Mouse (Mus musculus) yolk sac, embryonic 10.5 days (tissue): Measurements from ENCODE around the gene Slc15a3.
A peak's percentile ranks its signal among the peaks of the same experiment; 100 is the strongest.

Experiments
- DNase-seq: peaks from one replicate; pipeline ENCODE4 v3.0.0-alpha.2; 2017; ENCODE audit warnings: low spot score

Gene Slc15a3

GRCm38 (mm10) chr19:10869886-10870527 is 30.5 kb downstream of the Slc15a3 start, which contains the start of gene Tmem132a:
Tmem132a (minus strand) TSS chr19:10869940.
- no peak for DNase-seq

GRCm38 (mm10) chr19:10870676-10871075 is 31.1 kb downstream of the Slc15a3 start:
- no peak for DNase-seq

DNA sequence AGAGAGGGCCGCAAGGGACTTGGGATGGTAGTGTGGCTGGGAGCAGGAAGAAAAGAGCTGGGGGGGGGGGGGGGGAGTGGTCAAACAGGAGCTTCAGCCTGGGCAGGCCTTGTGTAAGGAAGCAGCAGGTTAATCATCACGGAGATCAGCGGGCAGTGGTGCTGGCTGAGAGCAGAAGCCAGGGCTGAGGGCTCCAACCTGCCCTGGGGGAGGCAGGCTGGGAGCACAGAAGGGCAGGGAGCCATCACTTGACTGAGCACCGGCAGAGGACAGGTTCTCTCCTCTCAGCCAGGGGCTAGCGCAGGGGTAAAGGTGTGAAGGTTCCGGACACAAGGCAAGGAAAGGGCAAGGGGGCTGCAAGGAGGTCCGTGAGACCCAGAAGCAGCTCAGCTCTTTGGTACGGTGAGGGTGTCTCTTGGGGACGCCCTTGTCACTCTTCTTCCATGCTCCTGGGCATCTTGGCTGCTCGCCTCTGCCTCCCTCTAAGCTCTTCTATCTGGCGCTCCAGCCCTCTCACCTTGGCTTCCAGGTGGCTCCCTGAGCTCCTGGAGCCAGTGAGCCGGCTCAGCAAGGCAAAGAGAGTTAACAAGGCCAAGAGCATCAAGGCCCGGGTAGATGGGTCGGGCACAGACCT is 31.9 kb downstream of the Slc15a3 start:
- DNase-seq: no peak

GRCm38 (mm10) chr19:10878201-10878837 is 38.8 kb downstream of the Slc15a3 start:
- DNase-seq: no peak

DNA sequence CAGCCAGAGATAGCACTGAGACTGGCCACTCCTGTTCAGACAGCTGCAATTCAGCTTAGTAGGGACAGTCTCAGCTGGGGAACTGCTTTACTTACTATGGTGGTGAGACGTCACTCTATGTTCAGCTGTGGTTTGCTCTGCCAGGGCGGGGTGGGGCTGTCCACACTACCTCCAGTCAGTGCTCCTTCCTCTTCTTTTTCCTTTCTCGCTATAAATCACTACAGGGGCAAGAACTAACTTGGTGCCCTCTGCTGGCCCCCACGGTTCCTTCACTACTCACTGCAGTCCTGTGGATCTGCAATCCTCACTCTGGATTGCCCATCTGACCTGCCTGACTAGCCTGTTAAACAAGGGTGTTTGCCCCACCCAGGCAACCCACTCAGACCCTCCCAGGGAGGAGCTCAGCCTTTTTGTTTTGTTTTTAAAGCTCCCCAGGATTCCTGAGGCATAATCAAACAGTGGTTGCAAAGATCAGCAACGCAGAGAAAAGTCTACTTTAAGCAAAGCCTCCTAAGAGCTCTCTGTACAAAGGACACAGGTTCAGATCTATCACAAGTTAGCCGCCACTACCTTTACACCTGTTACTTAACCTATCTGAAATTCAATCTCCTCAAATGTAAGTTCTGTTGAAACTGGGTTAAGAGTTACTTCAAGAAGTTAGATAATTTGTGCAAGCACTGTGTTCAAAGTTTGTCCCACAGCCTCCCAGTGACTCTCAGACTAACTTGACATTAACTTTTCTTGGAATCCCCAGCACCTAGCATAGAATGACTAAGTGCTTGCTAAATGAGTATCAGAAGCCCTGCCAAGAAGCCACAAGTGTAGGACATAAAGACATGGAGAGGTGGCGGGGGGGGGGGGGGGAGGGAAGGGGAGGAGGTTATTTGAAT is 40.8 kb downstream of the Slc15a3 start:
- DNase-seq: peak; percentile 46

GRCm38 (mm10) chr19:10880975-10881425 is 41.5 kb downstream of the Slc15a3 start:
- no peak for DNase-seq

- peak; percentile 96 for DNase-seq
Observed at GRCm38 (mm10) chr19:10881426-10882154, 42.1 kb downstream of the Slc15a3 start, which contains the start of gene Tmem109. Tmem109 (minus strand) TSS chr19:10882001.

GRCm38 (mm10) chr19:10892201-10892600 is 52.7 kb downstream of the Slc15a3 start:
- no peak for DNase-seq

DNA sequence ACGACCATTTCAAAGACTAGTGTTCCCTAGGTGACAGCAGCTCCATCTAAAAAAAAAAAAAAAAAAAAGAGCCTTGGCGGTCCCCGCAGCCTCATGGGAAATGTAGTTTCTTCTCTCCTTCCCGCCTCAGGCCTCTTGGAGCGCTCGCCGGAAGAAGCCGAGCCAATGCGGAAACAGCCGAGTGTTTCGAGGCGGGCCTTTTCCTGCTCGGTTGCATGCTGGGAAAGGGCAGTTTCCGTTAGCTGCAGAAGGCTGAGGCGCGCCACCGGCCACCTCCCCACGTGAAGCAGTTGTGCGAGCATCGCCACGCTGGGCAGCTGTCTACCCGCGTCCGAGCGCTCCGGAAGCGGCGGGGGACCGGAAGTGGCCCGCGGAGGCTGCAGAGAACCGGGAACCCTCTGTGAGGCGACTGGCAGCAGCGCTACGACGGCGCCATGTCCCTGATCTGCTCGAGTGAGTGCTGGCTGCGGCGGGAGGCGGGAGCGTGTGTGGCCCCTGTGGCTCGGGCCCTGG is 55.5 kb downstream of the Slc15a3 start, which contains the start of gene Prpf19:
Gene Prpf19 (plus strand): TSS at position 216 of the 513 bp plus-strand sequence.
- peak; percentile 97 for DNase-seq

DNA sequence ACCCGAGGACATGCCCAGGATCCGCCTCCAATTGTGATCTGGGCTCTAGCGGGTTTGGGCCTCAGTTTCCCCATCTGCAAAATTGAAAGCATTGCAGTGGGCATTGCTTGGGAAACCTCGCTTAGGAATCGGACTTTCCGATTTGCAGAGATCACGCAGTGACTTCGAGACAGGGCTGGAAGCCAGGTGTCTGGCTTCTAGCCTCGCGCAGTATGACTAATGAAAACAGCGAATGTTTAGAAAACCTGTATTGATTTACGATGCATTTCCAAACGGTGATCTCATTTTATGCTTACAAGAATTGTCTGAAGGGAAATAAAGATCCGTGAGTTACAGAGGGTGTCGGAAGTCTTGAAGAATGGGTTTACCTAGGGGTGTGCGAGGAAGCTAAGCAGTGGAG is 56.2 kb downstream of the Slc15a3 start:
- DNase-seq: no peak

DNA sequence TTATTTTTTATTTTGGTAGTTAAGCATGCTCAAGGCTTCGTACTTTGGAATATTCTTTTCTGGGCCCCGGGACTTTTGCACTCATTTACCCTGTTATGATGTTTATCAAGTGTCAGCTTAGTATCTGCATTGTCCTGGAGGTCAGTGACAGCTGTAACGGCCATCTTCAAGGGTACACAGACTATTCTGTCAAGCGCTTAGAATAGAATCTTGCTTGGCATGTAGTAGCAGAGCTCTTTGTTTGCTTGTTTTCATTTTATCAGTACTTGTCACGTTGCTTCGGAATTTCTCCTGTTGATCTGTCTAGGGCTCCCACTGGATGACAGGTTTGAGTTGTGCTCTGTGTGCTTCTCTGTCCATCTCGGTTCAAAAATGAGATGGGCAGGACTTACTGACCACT is 57.3 kb downstream of the Slc15a3 start:
- DNase-seq: no peak

GRCm38 (mm10) chr19:10897491-10897890 is 58.0 kb downstream of the Slc15a3 start:
- no peak for DNase-seq

GRCm38 (mm10) chr19:10900315-10900714 is 60.8 kb downstream of the Slc15a3 start:
- DNase-seq: no peak

DNA sequence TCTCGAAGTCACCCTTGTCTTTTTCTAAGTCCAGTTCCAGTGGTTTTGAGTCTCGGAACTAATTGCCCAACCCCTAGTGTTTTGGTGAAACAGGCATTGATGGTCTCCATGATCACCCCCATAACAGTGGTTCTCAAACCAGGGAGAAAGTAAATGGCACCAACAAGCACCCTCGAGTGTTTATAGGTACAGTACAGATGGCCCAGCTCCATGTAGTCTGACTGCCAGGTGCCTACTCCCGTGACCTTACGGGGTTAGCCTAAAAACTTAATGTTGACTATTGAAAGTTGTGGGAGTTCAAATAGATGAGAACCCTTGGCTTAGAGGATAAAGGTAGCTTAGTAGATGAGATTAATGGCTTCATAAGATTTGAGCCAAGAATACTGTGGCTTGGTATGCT is 61.5 kb downstream of the Slc15a3 start:
- no peak for DNase-seq

DNA sequence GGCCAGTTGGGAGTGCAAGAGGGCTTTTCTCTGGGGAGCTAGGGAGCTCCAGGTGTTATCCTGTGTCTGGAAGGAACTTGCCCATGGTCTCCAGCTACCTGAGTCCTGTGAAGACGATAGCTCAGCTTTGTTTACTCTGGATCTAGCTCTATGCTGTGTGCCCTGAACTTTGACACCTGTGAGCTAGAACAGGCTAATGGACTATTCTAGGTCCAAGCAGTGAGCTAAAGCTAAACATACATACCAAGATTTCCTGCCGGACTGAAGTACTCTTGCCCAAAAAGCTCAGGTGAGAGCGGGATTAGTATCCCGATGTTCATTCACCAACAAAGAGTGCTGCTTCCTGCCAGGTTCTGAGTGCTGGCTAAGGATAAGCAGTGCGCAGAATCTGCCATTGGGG is 65.0 kb downstream of the Slc15a3 start:
- peak; percentile 58 for DNase-seq

GRCm38 (mm10) chr19:10904927-10905727 is 65.6 kb downstream of the Slc15a3 start:
- peak; percentile 71 for DNase-seq

DNA sequence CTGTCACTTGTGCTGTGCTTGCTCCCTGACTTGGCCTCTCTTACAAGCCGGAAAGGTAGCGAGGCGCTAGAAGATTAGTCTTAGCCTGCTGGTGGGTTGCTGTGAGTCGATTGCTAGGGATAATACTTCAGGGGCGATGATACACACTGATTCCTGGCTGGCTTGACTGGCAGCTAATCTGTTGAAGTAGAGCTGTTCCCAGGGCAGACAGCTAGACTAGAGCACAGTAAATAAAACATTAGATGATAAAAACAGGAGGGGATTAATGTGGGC is 66.1 kb downstream of the Slc15a3 start:
- DNase-seq: no peak

GRCm38 (mm10) chr19:10907891-10908290 is 68.4 kb downstream of the Slc15a3 start:
- DNase-seq: peak; percentile 43
